Comparison of ENCODE assay signal across 21 mouse cellular contexts in genomic region chr16:73881911-73882310, GRCm38 (mm10).
DNase-seq lines count a peak whose midpoint lies in the region; ATAC-seq and TF ChIP-seq lines count a peak whose summit lies in the region.
"Had no signal": no experiment of that assay in that cellular context is flagged by ENCODE, and none has a peak within 500 bp of the region (broad histone marks: within the 10 kb centered on the region; RNA-seq: fewer than 3 reads in every experiment).

No protein-coding gene starts in this region.

- H3K36me3 ChIP-seq in hindbrain, embryonic 16.5 days (ENCODE audit: control insufficient read depth, insufficient read depth, low read length), result no peaks in the 10 kb centered on the region
- no peaks in the 10 kb centered on the region for H3K36me3 ChIP-seq in hindbrain, embryonic 12.5 days
- H3K36me3 ChIP-seq in liver, postnatal 0 days (replicated peaks; ENCODE audit: insufficient read depth, low read length), result no peaks in the 10 kb centered on the region
- H3K36me3 ChIP-seq: embryonic facial prominence, embryonic 10.5 days; heart, embryonic 10.5 days; midbrain, embryonic 12.5 days had no signal

- intact Hi-C loops in left cerebral cortex, postnatal 4 days (cut with DNase I), result no loop called here

- WGBS in hindbrain, embryonic 16.5 days, result 27% methylated on average over 1 of the region's 1 CpGs
- WGBS in hindbrain, embryonic 12.5 days, result 54% methylated on average over 1 of the region's 1 CpGs
- 70% methylated on average over 1 of the region's 1 CpGs for WGBS in liver, postnatal 0 days (ENCODE audit: insufficient replicate concordance)

- no peak overlapping the region for H3K27ac ChIP-seq in hindbrain, embryonic 16.5 days (ENCODE audit: low read depth, low read length)
- H3K27ac ChIP-seq in hindbrain, embryonic 12.5 days, result no peak overlapping the region
- H3K27ac ChIP-seq in liver, postnatal 0 days (ENCODE audit: low read depth), result no peak overlapping the region
- H3K27ac ChIP-seq: embryonic facial prominence, embryonic 10.5 days; forebrain, embryonic 13.5 days; heart, embryonic 10.5 days; hindbrain, embryonic 14.5 days; kidney, postnatal 0 days; liver, embryonic 14.5 days; midbrain, embryonic 12.5 days had no signal

- no peak for TF ChIP-seq EP300 in liver, postnatal 0 days (IDR thresholded peaks at IDR 0.05; ENCODE audit: low read depth)

- no peaks in the 10 kb centered on the region for H3K4me1 ChIP-seq in hindbrain, embryonic 16.5 days (ENCODE audit: control insufficient read depth, insufficient read depth, low read depth, low read length)
- H3K4me1 ChIP-seq in hindbrain, embryonic 12.5 days, result no peaks in the 10 kb centered on the region
- no peaks in the 10 kb centered on the region for H3K4me1 ChIP-seq in liver, postnatal 0 days (ENCODE audit: insufficient read depth)
- H3K4me1 ChIP-seq: embryonic facial prominence, embryonic 10.5 days; forebrain, embryonic 13.5 days; heart, embryonic 10.5 days; midbrain, embryonic 12.5 days had no signal

- DNase-seq in cerebellum, postnatal 10 days, result peak; percentile 31 to 53
- no peak for DNase-seq in cerebellum, adult 18-20 months
- DNase-seq in layer of hippocampus, adult 11-12 months (ENCODE audit: low spot score), result peak; percentile 57
- DNase-seq in layer of hippocampus, postnatal 14 days (ENCODE audit: low spot score in 2 of 2), result peak; percentile 24 to 85
- no peak for DNase-seq in left cerebral cortex, postnatal 4 days
- no peak for DNase-seq in liver, postnatal 0 days
- DNase-seq: adrenal gland, adult 2 months; cerebellum, postnatal 36 days; kidney, adult 11 months; right cerebral cortex, adult 18-20 months; thymus, postnatal 14 days had no signal

- 0 out of 2 replicates have a peak, but pooled peaks have one; percentile 27 for ATAC-seq in hindbrain, embryonic 16.5 days
- ATAC-seq in hindbrain, embryonic 12.5 days (ENCODE audit: low FRiP score), result no peak
- ATAC-seq in liver, postnatal 0 days, result no peak
- ATAC-seq: forebrain, embryonic 13.5 days had no signal

- H3K4me2 ChIP-seq in hindbrain, embryonic 16.5 days (ENCODE audit: low read length), result no peak overlapping the region
- no peak overlapping the region for H3K4me2 ChIP-seq in hindbrain, embryonic 12.5 days (replicated peaks)
- H3K4me2 ChIP-seq in liver, postnatal 0 days (ENCODE audit: low read depth, low read length), result no peak overlapping the region
- H3K4me2 ChIP-seq: forebrain, embryonic 13.5 days; hindbrain, embryonic 14.5 days; midbrain, embryonic 12.5 days had no signal

- H3K9ac ChIP-seq in hindbrain, embryonic 16.5 days (ENCODE audit: low read depth, low read length), result no peak overlapping the region
- H3K9ac ChIP-seq in hindbrain, embryonic 12.5 days, result no peak overlapping the region
- H3K9ac ChIP-seq in liver, postnatal 0 days (replicated peaks), result no peak overlapping the region
- H3K9ac ChIP-seq: forebrain, embryonic 13.5 days; hindbrain, embryonic 14.5 days; liver, embryonic 14.5 days; midbrain, embryonic 12.5 days had no signal

- no peaks in the 10 kb centered on the region for H3K9me3 ChIP-seq in hindbrain, embryonic 16.5 days (ENCODE audit: control insufficient read depth, low read length)
- no peaks in the 10 kb centered on the region for H3K9me3 ChIP-seq in hindbrain, embryonic 12.5 days (replicated peaks)
- no peaks in the 10 kb centered on the region for H3K9me3 ChIP-seq in liver, postnatal 0 days (ENCODE audit: low read length)
- H3K9me3 ChIP-seq: embryonic facial prominence, embryonic 10.5 days; forebrain, embryonic 13.5 days; heart, embryonic 10.5 days; midbrain, embryonic 12.5 days had no signal

- no peaks in the 10 kb centered on the region for H3K27me3 ChIP-seq in hindbrain, embryonic 16.5 days (replicated peaks; ENCODE audit: control insufficient read depth, insufficient read depth, low read length)
- no peaks in the 10 kb centered on the region for H3K27me3 ChIP-seq in hindbrain, embryonic 12.5 days
- no peaks in the 10 kb centered on the region for H3K27me3 ChIP-seq in liver, postnatal 0 days (ENCODE audit: insufficient read depth, low read length)
- H3K27me3 ChIP-seq: forebrain, embryonic 13.5 days; midbrain, embryonic 12.5 days had no signal

- TF ChIP-seq CTCF in liver, postnatal 0 days (IDR thresholded peaks at IDR 0.05; ENCODE audit: low read depth), result no peak

- H3K4me3 ChIP-seq in hindbrain, embryonic 16.5 days (ENCODE audit: low read length), result no peak overlapping the region
- no peak overlapping the region for H3K4me3 ChIP-seq in hindbrain, embryonic 12.5 days
- H3K4me3 ChIP-seq in liver, postnatal 0 days (ENCODE audit: low read depth, low read length), result no peak overlapping the region
- H3K4me3 ChIP-seq: embryonic facial prominence, embryonic 10.5 days; forebrain, embryonic 13.5 days; heart, embryonic 10.5 days; midbrain, embryonic 12.5 days; myocyte had no signal

Comparison
In these comparisons a context has a peak if more than half of its experiments do, and no peak if none do; other contexts are left out.
1. DNase-seq: peak in cerebellum, postnatal 10 days (2 of 2), layer of hippocampus, adult 11-12 months (single experiment) and layer of hippocampus, postnatal 14 days (2 of 2); none in cerebellum, adult 18-20 months (0 of 2), left cerebral cortex, postnatal 4 days (single experiment) and liver, postnatal 0 days (single experiment).